Mouse (Mus musculus): Measurements from ENCODE around the gene Arhgdib.

DNA sequence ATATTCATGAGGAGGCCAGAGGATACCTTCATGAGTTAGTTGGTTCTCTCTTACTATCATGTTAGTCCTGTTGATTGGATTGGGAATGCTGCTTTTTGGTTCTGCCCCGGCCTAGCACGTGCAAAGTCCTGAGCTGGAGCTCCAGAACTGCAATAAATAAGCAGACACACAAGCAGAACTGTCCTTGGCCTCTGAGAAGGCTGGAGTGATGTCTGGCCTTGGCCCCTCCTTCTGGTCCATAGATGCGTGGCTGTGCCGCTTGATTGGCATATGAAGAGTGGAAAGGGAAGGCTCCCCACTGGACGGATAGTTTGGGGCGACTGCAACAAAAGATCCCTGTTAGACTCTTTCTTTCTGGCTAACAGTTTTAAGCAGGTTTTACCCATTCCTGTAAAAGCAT is 52.6 kb downstream of the Arhgdib start:
- TF ChIP-seq CTCF (IDR thresholded peaks at IDR 0.05; ENCODE audit: low read depth) = no peak
- TF ChIP-seq EP300 (IDR thresholded peaks at IDR 0.05; ENCODE audit: low read depth) = no peak
